Mouse (Mus musculus) kidney, adult 9 months (tissue): ENCODE results near the gene Zfp386.

ENCODE experiments used
- DNase-seq: peaks from one replicate; pipeline ENCODE4 v3.0.0; 2022

Gene Zfp386

GRCm38 (mm10) chr12:116094765-116095555 is 47.4 kb downstream of the Zfp386 start:
- DNase-seq: no peak

GRCm38 (mm10) chr12:116096361-116096904 is 48.9 kb downstream of the Zfp386 start:
- no peak for DNase-seq

GRCm38 (mm10) chr12:116097166-116097565 is 49.6 kb downstream of the Zfp386 start:
- DNase-seq: no peak

- DNase-seq: no peak
Observed at GRCm38 (mm10) chr12:116101945-116102344, 54.4 kb downstream of the Zfp386 start.

- no peak for DNase-seq
Observed at GRCm38 (mm10) chr12:116109451-116110353, 62.2 kb downstream of the Zfp386 start.

GRCm38 (mm10) chr12:116111007-116111694 is 63.6 kb downstream of the Zfp386 start:
- no peak for DNase-seq
